Mouse (Mus musculus) urinary bladder, postnatal 10 days (tissue): ENCODE measurements around the gene Il10ra.
A peak's percentile ranks its signal among the peaks of the same experiment; 100 is the strongest.

Source experiments
- DNase-seq: peaks from one replicate; pipeline ENCODE4 v3.0.0; 2022; ENCODE audit warnings: low spot score

Il10ra gene

DNA sequence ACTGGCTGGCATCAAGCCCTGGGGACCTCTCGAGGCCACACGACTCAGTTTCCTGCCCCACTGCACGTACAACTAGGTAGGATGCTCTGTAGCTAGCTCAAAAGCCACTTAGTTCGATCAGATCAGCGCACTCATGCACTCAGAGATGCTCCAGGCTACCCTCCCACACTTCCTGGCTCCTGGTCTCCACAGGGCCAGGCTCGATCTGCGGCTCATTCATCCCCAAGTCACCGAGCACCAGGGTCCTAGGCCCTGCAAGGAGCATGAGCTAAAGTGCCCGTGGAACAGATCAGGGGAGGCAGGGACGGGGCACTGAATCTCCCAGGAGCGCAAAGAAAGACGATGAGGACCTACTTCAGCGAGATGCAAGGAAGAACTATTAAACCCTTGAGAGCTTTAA is 9.9 kb downstream of the Il10ra start:
- DNase-seq = no peak

DNA sequence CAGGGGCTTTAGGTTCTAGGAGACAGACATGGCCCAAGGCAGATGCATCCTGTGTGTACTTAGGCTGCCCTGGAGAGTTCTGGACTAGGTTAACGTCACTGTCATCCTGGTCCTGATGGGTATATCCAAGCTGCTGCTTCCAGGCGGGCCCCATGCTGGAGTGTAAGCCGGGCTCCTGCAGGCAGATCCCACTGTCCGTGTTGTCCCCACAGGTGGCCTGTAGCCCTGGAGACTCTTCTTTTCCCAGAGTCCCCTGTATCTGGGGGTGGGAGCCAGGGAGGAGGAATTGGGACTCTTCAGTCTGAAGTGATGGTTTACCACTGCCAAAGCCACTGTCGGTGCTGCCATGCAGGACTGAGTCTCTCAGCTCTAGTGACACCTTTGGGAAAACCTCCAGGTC is 13.0 kb downstream of the Il10ra start:
- no peak for DNase-seq

DNA sequence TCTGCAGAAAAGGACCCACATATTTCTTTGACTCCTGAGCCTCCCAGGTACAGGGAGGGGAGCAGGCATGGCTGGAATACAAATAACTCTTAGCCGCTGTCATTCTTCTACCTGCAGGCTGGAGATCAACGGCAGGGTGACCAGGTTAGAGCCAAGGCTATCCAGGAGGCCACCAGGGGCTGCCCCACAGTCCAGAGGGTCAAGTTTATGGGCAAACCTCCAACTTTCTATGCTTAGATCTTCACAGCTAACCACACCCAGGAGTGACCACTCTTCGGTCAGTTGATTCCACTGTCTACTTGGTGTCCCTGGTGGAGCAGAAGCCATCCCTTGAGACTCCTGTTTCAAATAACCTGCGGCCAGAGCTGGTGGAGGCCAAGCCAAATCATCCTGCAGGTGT is 13.5 kb downstream of the Il10ra start:
- DNase-seq = no peak

DNA sequence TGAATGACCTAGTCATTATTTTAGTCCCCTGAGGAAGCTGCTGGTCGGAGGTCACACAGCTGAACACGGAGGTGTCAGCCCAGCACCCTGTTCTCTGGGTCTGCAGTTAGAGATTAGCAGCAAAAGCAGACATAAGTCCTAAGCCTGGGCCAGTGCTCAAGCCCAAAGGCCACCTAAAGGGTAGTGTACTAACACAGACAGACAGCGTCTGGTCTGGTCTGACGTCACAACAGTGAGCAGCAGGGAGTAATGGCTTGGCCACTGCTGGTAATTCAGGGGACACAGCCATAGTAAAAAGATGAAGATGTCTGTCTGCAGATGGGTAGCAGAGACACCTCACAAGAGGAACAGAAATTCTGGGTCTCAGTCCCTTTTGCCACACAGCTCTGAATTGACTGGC is 14.3 kb downstream of the Il10ra start:
- DNase-seq = no peak

DNA sequence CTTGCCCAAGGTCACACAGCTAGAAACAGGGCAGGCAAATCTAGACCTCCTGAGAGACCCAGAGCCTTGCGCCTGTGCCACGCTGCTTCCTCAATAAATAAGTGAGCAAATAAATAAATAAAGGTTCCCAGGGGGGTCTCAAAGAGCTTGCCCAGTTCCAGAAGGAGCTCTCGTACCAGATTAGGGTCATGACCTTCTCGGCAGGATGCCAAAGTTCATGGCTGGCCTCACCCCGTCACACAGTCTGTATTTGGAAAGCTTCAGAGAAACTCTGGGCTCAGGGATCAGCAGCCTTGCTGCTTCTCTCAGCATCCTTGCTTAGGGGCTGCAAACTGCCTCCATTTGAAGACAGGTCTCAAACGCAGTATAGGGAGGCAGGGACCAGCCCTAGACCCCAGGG is 14.9 kb downstream of the Il10ra start:
- DNase-seq = no peak

DNA sequence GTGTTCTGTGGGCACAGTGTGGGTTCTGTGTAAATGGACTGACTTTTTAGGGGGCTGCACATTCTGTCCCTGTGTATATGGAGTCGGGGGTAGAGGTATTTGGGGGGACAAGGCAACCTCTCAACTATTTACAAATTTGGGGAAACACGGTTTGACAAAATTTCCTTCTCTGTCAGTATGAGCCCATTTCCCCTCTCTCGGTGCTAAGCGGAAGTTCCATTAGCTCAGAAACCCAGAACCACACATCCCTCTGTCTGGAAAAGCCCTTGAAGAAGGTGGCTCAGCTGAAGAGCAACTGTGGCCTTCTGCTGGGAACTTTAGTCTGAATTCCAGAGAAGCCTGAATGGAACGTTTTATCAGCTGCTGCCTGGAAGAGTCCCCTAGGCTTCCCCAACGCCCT is 16.6 kb downstream of the Il10ra start:
- no peak for DNase-seq

DNA sequence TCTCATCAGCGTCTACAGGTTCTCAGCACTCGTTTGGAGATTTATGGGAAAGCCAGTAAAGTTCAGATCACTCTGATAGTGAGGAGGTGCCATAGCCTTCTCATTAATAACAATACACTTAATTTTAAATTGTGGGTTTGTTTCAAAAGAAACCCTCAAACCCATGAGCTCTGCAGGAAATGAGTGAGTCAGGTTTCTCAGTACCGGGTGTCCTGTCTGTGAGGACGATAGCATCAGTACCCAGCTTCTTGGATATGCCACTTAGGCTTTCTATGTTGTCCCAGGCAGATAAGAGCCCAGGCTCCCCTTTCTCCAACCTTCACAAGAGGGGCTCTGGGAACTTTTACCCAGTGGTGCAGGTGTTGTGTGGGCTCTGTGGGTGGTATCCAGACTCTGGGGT is 17.0 kb downstream of the Il10ra start:
- DNase-seq = no peak

DNA sequence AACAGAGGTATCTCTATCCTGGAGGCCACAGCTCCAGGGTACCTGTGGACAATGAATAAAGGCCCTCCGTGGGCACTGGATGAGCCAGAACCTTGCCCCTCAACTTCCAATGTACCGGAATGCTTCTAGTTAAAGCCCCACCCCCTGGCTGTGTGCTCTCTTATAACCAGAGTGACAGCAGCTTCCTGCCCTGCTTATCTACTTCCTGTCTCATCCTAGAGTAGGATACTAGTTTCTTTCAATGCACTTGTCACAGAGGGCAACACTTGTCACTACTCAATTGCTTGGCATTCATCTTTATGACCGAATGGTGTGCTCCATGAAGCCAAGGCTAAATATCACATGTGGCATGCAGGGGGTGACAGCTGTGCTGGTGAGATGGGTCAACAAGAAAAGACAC is 17.7 kb downstream of the Il10ra start:
- no peak for DNase-seq

DNA sequence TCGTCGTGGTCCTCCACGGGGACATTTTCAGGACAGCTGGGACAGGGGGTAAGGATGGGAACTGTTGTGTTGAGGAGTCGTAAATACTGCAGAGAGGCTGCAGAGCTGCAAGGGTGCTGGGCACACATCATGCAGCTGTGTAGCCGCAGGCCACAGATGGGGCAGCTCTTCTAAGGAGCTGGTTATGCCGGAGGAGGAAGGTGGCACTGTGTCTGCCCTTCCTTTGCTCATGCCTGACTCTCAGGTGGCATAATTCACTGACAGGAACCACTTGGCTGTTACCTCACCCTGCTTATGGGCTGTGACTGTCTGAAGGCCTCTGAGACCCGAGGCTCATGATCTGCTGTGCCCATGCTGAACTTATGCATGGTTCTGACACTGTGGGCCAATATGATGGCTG is 18.6 kb downstream of the Il10ra start:
- DNase-seq = no peak

DNA sequence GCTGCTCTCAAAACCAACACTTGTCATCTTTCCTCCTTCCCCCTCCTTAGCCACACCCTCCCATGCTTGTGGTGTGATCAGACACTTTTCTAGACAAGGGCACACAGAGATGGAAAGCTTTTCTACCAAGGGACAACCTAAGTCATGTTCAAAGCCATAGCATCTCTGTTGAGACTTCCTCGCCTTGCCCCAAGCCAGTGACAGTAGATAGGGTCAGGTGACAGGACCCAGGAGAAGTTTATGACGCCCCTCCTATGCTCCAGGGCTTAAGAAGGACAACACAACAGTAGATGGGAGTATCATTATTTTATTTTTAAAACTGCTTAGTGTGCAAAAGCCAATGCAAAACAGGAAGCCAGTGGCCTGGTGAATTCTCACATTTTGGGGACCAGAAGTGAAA is 21.4 kb downstream of the Il10ra start:
- no peak for DNase-seq

DNA sequence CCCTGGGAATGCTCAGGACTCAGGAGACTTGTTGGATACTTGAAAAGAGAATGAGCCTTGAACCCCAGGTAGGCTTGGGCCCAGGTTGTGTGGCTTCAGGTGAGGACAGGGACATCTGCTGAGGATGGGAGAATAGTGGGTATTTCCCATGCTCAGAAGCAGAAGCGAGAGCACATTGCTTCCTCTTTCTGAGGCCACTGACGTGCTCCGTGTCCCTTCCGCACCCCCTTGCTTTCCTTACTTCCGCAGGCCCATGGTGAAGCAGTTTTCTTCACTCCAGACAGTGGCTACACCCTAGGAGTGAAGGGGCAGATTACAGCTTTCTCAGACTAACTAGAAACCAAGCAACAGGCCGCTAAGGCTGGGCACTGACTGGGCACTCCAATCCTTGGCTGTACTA is 22.9 kb downstream of the Il10ra start:
- no peak for DNase-seq

DNA sequence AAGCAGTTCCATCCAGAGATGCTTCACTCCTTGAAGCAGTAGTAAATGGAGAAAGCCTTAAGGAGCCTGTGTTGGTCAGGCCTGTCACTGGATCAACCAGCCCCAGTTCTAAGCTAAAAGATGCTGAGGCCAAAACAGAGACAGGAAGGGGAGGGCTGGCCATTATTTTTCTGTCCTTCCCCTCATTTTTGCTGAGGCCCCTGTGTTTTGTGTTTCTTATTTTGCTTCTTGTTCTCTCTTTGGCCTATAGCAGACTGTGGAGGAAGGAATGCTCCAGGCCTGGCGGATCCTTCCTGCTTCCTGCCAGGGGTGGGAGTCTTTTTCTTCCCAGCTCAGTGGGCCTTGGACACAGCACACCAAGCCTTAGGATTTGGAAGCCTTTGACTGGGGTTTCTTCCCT is 23.5 kb downstream of the Il10ra start:
- no peak for DNase-seq

DNA sequence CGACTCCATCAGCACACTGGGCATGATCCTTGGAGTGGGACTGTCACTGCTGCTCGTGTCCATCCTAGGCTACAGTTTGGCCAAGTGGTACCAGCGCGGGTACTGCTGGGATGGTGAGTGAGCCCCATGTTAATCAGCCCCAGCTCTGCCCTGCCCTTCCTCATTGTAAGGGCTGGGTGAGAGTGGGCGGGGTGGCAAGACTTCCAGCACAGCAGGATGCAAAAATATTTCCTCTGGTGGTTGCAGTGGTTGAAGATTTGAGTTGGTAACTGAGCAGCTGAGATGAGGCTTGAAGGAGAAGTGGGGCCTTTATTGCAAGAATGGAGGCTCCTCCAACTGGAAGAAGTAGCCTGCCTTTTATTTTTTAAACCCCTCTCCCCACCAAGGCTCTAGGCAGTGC is 27.6 kb downstream of the Il10ra start:
- no peak for DNase-seq

DNA sequence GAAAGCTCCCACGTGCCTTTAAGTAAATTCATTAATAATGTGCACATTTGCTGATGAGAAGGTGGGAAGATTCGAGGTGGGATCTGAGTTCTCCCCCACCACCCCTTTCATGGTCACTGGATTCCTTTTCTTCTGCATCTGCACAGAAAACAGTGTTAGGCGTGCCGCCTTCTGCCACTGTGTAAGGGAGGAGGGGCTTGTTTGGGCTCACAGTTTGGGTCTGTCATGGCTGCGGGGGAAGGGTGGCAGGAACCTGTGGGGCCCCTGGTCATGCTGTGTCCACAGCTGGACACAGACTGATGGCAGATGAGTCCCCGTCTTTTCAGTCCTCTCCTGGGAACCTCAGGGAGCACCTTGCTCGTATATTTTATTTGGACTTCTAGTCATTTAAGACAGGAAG is 32.2 kb downstream of the Il10ra start:
- DNase-seq = no peak

DNA sequence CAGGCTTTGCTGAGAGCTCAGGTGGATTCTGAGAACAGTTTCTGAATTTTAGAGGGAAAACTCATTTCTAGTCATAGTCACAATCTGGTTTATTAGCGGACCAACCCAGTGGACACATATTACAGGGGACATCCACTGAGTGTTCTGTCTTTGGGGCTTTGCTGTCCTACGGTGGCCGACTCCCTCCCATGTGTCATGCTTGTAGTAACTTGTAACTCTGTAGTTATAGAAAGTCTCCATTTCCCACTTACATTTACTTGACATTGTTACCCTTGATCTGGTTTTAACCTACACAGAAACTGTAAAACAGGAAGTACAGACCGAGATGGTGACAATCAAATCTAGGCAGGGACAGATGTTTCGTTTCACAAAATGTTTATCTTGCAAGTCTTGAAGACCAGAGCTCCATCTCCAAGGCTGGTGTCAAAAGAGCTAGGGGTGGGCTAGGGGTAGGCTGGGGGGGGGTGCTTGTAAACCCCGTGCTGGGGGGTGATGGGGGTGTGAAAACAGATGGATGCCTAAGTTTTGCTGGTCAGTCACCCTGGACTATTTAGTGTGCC is 33.2 kb downstream of the Il10ra start:
- DNase-seq = no peak

DNA sequence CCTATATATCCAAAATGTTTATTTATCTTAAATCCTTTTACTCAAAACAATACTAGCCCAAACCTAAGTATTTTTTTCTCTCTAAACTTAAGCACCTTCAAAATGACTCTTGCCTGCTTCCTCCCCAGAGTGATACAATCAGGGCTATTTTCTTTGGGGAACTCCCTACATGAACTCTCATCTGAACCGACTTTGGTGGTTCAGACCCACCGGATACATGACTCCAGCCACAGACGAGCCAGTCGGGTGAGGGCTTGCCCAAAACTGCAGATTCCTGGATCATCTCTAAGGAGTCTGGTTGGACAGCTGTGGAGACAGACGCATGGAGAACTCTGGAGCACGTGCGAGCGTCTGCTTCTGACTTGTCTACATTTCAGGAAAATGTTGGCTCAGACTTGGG is 39.6 kb downstream of the Il10ra start:
- no peak for DNase-seq

DNA sequence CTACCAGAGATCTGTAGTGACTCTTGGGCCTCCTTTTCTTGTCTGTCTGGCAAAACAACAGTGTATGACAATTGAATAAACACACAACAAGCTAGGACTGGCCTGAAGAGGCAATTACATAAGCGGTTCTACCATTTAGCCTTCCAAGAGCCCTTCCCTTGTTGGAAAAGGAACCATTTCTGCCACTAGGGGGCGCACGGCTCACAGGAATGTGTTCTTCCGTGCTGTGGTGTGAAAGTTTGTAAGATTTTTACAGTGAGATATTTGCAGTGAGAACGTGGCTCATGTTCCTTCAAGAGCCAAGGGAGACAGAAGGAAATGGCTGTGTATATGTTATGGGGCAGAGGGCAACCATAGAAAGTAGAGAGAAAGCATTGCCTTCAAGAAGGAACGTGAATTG is 47.4 kb downstream of the Il10ra start:
- peak; percentile 80 for DNase-seq

DNA sequence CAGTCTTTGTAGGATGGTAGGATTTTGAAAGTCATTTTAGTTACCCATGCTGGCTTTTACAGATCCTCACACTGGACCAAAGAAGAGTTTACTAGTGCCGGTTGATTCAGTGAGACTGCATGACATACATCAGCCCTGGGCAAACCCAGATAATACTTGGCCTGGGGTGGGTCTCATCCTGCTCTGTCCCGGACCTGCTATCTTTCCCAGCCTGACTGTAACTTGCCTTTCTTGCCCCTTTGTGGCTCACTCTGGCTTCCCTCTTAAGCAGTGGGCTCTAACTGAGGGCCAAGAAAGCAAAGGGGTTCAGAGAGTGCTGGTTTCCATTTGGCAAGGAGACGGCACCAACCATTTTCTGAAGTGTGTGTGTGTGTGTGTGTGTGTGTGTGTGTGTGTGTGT is 49.3 kb downstream of the Il10ra start:
- no peak for DNase-seq

DNA sequence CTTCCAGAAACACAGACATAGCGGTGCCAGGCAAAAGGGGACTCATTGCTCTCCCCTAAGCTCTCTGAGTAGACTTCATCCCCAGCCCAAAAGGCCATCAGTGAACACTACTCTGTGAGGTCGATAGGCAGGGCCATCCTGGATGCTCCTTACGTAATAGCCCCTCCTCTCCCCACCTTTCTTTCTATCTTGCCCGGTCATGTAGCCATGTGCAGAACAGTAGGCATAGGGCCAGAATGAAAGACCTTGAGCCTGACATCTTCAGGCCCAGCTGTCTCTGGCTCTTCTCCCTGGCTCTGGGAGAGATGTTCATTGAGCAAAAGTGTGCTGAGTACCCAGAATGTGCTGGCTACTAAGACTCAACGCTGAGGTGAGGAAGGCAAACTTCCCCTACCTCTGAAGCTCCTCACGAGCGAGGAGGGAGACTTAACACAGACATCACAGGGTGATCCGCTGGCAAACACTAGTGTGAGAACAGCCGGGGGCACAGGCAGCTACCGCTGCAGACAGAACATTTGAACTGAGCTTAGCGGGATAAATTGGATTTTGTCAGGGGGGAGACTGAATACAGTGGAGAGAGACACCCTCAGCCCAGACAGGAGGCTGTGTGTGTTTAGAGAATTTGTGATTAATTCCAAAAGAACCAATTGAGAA is 53.3 kb downstream of the Il10ra start:
- no peak for DNase-seq

DNA sequence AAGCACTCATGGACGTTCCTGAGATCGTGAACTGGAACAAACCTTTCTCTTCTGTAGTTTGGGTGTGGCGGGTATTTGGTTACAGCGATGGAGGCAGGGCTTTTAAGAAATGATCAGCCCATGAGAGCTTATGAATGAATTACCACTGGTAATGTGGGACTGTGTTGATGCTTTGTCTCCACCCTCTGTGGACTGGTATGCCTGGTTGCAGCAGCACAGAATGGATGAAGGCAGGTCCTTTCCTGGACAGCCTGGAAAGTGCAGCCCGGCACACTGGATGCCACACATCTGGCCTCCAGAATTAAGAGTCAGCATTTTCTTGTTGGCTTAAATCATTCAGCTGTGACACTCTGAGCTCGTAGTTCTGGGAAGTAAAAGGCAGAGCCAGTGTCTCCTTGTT is 56.9 kb downstream of the Il10ra start:
- DNase-seq = no peak

DNA sequence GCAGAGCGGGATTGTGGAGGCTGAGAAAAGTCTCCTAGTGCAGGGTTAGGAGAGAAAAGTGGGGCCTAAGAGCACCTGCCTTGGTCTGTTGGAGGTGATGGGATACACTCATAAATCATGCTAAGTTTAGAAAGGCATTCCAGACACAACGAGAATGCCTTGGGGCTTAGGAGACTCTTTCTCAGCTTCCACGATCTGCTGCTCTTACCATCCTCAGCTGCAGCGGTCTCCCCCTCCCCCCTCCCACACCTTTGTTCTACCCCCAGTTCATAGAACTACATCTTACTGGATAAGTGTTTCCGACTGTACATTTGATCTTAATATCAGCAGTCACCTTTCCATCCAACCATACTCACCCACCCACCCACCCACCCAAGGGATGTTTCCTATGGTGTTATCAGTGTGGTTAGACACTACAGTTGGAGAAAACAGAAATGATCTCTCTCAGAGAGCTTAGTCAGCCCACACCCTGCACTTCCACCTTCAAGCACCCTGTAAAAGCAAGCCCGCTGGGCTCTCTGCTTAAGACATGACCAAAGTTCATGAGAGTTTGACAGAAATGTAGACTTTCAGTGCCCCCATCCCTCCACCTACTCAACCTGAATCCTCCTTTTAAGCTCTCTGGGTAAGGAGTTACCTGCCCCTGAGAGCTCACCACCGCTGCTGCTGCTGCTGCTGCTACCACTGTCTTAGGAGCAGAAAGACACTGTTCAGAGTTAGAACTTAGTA is 61.8 kb downstream of the Il10ra start:
- DNase-seq = no peak

DNA sequence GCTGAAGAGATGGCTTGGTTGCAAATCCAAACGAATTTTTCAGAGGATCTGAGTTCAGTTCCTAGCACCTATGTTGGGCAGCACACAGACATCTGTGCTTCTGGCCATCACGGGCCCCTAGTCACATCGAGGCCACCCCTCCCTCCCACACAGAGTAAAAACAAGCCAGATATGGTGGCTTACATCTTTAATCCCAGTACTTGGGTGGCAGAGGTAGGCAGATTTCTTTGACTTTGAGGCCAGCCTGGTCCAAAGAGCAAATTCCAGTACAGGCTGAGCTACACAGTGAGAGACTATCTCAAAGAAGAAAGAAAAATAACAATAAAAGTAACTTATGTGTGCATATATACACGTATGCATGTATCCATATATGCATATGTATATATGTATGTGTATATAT is 62.8 kb downstream of the Il10ra start:
- DNase-seq = no peak

DNA sequence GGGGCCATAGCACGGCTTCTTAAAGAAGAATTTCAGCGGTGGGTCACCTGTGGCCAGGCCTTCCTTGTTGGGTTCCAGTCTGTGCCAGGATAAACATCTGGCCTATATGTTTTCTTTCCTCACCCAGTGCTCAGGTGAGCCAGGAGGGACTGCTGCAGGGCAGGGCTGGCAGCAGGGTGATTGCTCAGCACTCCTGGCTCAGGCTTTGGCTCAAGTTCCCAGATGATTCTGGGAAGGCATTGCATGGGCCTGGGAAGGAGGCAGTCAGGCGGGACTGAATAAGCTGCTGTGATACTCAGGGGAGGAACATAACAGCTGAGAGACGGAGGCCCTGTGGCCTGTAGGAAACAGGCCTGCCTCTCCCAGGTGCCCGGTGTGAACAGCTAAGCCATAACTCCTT is 63.8 kb downstream of the Il10ra start:
- no peak for DNase-seq
